Mouse (Mus musculus): ENCODE measurements around the gene Slco1b2.

GRCm38 (mm10) chr6:141632935-141633334 lies 3.6 kb downstream of the Slco1b2 start:
- TF ChIP-seq POLR2A (IDR thresholded peaks at IDR 0.05; ENCODE audit: insufficient read depth, low read length) (no peak), CTCF (IDR thresholded peaks at IDR 0.05; ENCODE audit: low read depth, low read length) (no peak)

All from ES-Bruce4 (cell line).